In genomic region chr11:107578226-107578625, GRCm38 (mm10) we compare ENCODE assay signal across 20 mouse cellular contexts. TPM values are rescaled to one million over a fixed set of nuclear protein-coding genes. Genes with fewer than 3 reads are reported as not detected.
DNase-seq lines count a peak whose midpoint lies in the region; ATAC-seq lines count a peak whose summit lies in the region.
"Had no signal": no experiment of that assay in that cellular context is flagged by ENCODE, and none has a peak within 500 bp of the region (broad histone marks: within the 10 kb centered on the region; RNA-seq: fewer than 3 reads in every experiment).

No protein-coding gene starts in this region.

- no peak overlapping the region for H3K4me2 ChIP-seq in forebrain, embryonic 11.5 days (ENCODE audit: low read depth, low read length, severe bottlenecking)
- H3K4me2 ChIP-seq: heart, embryonic 12.5 days; lung, embryonic 14.5 days; midbrain, embryonic 11.5 days had no signal

- no peak for ATAC-seq in forebrain, embryonic 11.5 days (replicated peaks; ENCODE audit: low FRiP score)
- ATAC-seq: CD4-positive, CD25-positive, alpha-beta regulatory T cell, adult 4 months; forebrain, embryonic 16.5 days; inflammation-experienced regulatory T-cells, adult 6 months had no signal

- DNase-seq in kidney, adult 8-10 months: peak; percentile 12 to 30
- no peak for DNase-seq in kidney, adult 18-20 months
- DNase-seq in kidney, adult 9 months: peak; percentile 38
- DNase-seq in kidney, postnatal 25 days: peak; percentile 25 to 65
- peak; percentile 20 for DNase-seq in retina, postnatal 1 day
- no peak for DNase-seq in forebrain, embryonic 11.5 days (ENCODE audit: low spot score)
- DNase-seq in spleen, postnatal 10 days (ENCODE audit: low spot score in 2 of 2): no peak
- DNase-seq: adrenal gland, postnatal 36 days; cerebellum, adult 9-11 months; layer of hippocampus, adult 9-11 months; liver; lung, embryonic 14.5 days; right cerebral cortex, postnatal 14 days; thymus, adult 18-20 months had no signal

- H3K4me1 ChIP-seq in forebrain, embryonic 11.5 days (replicated peaks; ENCODE audit: control insufficient read depth, insufficient read depth, low read length): no peaks in the 10 kb centered on the region

- no peaks in the 10 kb centered on the region for H3K9me3 ChIP-seq in forebrain, embryonic 11.5 days (ENCODE audit: control insufficient read depth, low read length)
- H3K9me3 ChIP-seq: heart, embryonic 12.5 days; hindbrain, embryonic 10.5 days had no signal

- H3K9ac ChIP-seq in forebrain, embryonic 11.5 days (ENCODE audit: low read length): no peak overlapping the region
- H3K9ac ChIP-seq: heart, embryonic 12.5 days; lung, embryonic 14.5 days had no signal

- peaks cover 2% of the 10 kb centered on the region; the same call in 1 of the 2 replicates for H3K36me3 ChIP-seq in forebrain, embryonic 11.5 days (ENCODE audit: control insufficient read depth, insufficient read depth, low read length)

- H3K4me3 ChIP-seq in forebrain, embryonic 11.5 days (ENCODE audit: low read depth, low read length): no peak overlapping the region
- H3K4me3 ChIP-seq: heart, embryonic 12.5 days; hindbrain, embryonic 10.5 days had no signal

- no peak overlapping the region for H3K27ac ChIP-seq in forebrain, embryonic 11.5 days (ENCODE audit: low read depth, low read length)
- H3K27ac ChIP-seq: hindbrain, embryonic 10.5 days had no signal

- no peaks in the 10 kb centered on the region for H3K27me3 ChIP-seq in forebrain, embryonic 11.5 days (ENCODE audit: control insufficient read depth, insufficient read depth, low read length)
- H3K27me3 ChIP-seq: heart, embryonic 12.5 days had no signal

- 75% methylated on average over 7 of the region's 7 CpGs for WGBS in forebrain, embryonic 11.5 days

RNA-seq across cellular contexts. Expression of gene Helz, which starts 30.5 kb away (rescaled TPM):
- 25.4 and 27.4 TPM in 2 replicates for polyA plus RNA-seq in forebrain, embryonic 11.5 days (2014; fragmentation: Nextera tagmentation; extraction: Ambion mirVana)

Comparison
In these comparisons a context has a peak if more than half of its experiments do, and no peak if none do; other contexts are left out.
1. DNase-seq: peak in kidney, adult 8-10 months (2 of 2), kidney, adult 9 months (single experiment), kidney, postnatal 25 days (2 of 2) and retina, postnatal 1 day (single experiment); none in kidney, adult 18-20 months (single experiment), forebrain, embryonic 11.5 days (single experiment) and spleen, postnatal 10 days (0 of 2).